Mouse (Mus musculus): Measurements from ENCODE around the gene Rgs3.

Gene Rgs3

DNA sequence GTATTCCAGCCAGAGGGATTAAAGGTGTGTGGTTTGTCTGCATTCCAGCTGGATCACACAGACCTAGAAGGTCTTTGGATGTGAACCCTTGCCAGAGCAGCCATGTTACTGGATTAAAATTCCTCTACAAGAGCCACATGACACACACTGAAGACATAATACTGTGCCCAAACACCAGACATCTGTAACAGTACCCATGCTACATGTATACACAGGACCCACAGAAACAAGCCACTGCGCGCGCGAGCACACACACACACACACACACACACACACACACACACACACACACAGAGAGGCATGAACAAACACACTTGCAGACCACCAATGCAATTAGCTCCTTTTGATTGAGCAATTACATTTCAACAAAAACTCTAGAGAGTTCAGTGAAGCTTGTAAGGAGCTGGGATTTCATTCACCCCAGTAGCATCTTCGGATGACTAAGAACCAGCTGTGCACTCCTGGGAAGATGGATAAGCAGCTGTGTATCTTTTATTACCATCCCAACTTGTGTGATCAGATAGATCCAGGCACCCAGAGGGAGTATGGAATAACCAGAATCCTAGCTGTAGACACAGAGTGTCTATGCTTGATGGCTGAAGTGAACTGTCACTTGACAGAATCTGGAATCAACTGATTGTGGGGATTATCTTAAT is 166.8 kb downstream of the Rgs3 start:
- no peak for DNase-seq (ENCODE audit: low spot score)

GRCm38 (mm10) chr4:62727541-62728303 is 168.1 kb downstream of the Rgs3 start:
- DNase-seq (ENCODE audit: low spot score): no peak

GRCm38 (mm10) chr4:62728471-62728870 is 168.8 kb downstream of the Rgs3 start:
- no peak for DNase-seq (ENCODE audit: low spot score)

GRCm38 (mm10) chr4:62729191-62729590 is 169.5 kb downstream of the Rgs3 start:
- no peak for DNase-seq (ENCODE audit: low spot score)

DNA sequence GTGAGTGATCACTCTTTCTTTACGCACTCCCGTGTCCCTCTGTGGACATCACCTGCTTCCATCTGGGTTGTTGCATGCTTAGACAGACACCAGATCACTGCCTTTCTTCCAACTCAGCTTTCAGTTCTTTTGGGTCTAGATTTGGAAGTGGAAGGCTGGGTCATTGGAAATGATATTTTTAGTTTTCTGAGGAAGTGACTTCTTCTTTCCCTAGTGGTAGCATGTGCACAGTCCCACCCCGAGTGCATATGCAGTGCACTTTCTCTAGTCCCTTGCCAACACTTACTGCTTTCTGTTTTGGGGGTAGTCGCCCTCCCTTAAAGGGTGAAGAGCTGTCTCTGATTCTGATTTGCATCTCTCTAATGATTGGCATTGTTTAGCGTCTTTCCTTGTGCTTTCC is 170.3 kb downstream of the Rgs3 start:
- no peak for DNase-seq (ENCODE audit: low spot score)

- DNase-seq (ENCODE audit: low spot score): no peak
These were observed 171.2 kb downstream of the Rgs3 start for GRCm38 (mm10) chr4:62730861-62731260.

- DNase-seq (ENCODE audit: low spot score): no peak
These were observed 171.9 kb downstream of the Rgs3 start for GRCm38 (mm10) chr4:62731531-62732063.

GRCm38 (mm10) chr4:62732096-62732495 is 172.4 kb downstream of the Rgs3 start:
- no peak for DNase-seq (ENCODE audit: low spot score)

DNA sequence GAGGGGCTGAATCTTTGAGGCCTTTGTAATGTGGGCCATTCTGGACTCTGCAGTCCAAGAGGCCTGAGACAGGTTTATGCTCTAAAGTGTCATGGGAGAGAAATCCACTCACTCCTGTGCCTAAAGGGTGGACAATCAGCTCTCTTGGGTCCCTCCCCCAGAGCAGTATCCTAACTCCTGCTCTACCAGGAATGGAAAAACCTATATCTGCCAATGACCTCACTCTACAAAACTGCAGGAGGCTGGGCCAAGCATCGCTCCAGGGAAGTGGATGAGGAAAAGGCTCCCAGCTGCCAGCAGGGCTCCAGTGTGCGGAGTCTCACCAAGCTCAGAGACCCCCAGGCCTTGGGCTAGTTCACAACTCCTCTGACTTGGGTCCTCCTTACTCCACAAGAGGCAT is 173.2 kb downstream of the Rgs3 start:
- no peak for DNase-seq (ENCODE audit: low spot score)

GRCm38 (mm10) chr4:62733938-62734337 is 174.3 kb downstream of the Rgs3 start:
- DNase-seq (ENCODE audit: low spot score): no peak

- no peak for DNase-seq (ENCODE audit: low spot score)
These were observed 175.6 kb downstream of the Rgs3 start for GRCm38 (mm10) chr4:62735291-62735690.

- DNase-seq (ENCODE audit: low spot score): no peak
These were observed 176.2 kb downstream of the Rgs3 start for GRCm38 (mm10) chr4:62735878-62736277.

- no peak for DNase-seq (ENCODE audit: low spot score)
These were observed 176.8 kb downstream of the Rgs3 start for GRCm38 (mm10) chr4:62736421-62736820.

GRCm38 (mm10) chr4:62736904-62737303 is 177.3 kb downstream of the Rgs3 start:
- no peak for DNase-seq (ENCODE audit: low spot score)

- DNase-seq (ENCODE audit: low spot score): no peak
These were observed 178.5 kb downstream of the Rgs3 start for GRCm38 (mm10) chr4:62737983-62738695.

DNA sequence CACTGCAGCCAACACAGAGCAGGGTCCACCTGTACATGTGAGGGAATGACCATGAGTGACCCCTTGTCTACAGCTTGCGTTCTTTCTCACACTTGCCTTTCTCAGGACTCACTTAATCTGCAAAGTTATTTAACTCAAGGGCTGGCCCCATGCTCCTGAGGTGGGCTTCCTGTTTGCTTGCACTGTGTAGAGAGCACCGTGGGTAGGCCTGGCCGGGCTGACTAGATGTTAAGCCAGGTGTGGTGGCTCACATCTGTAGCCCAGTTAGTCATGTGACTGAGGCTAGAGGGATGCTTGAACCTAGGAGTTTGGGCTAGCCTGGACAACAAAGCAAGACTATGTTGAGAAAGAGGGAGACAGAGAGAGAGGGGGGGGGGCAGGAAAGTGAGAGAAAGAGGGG is 179.3 kb downstream of the Rgs3 start:
- DNase-seq (ENCODE audit: low spot score): no peak

DNA sequence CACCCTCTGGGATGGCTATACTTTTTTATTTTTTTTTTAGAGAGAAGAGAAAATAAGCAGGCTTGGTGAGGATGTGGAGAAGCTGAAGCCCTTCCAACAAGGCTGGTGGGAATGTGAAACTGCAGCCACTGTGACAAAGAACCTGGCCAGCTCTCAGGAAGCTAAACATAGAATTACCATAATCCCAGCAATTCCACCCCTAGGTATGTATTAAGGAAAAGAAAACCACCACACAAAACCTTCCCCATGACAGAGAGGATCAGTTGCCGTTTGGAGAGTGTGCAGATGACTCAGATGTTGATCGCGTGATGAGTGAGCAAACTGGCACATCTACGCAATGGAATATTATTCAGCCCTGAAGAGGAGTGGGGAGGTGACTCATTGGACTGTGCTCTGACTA is 179.9 kb downstream of the Rgs3 start:
- DNase-seq (ENCODE audit: low spot score): no peak

DNA sequence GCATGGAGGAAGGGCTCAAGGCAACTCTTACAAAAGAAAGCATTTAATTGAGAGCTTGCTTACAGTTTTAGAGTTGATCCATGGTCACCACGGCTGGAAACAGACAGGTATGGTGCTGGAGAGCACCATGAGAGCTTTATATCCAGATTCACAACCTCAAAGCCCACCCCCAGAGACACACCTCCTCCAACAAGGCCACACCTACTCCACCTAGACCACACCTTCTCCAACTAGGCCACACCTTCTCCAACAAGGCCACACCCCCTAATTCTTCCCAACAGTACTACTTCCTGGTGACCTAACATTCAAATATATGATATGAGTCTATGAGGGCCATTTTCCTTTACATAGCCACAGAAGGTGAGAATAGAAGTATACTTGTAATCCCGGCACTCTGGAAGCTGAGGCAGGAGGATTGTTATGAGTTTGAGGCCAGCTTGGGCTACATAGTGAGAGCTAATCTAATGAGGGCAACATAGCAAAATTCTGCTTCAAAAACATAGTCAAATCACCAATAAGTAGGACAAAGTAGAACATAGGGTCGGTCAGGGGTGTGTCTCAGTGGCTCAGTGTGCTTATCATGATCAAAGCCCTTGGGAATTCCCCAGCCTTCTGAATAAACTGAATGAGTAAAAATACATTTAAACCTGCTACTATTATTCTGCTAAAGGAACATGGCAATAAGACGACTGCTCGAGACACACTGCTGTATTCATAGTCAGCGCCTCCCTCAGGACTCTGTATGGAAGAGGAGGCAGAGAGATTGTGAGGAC is 180.8 kb downstream of the Rgs3 start:
- no peak for DNase-seq (ENCODE audit: low spot score)

DNA sequence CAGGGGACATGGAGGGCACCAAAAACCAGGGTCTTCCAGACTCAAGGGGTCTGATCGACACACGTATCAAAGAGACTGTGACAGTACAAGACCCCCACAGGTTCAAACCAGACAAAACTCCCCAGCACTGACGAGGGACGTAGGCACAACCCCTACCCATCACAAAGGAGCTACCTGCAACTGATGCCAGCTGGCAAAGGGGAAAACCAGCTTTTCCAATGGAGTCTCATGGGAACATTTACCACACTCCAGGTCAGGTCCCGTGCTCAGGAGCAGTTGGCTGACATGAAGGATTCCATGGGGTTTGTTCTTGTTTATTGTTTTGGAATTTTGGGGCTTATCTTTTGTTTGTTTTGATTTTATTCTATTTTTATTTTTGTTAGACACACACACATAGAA is 181.4 kb downstream of the Rgs3 start:
- no peak for DNase-seq (ENCODE audit: low spot score)

GRCm38 (mm10) chr4:62741601-62742000 is 182.0 kb downstream of the Rgs3 start:
- no peak for DNase-seq (ENCODE audit: low spot score)

GRCm38 (mm10) chr4:62742885-62743760 is 183.5 kb downstream of the Rgs3 start:
- no peak for DNase-seq (ENCODE audit: low spot score)
